Mouse (Mus musculus) kidney, embryonic 15.5 days (tissue): ENCODE results near the gene Cbx8. TPM values are rescaled to one million over a fixed set of nuclear protein-coding genes. Genes with fewer than 3 reads are reported as not detected.
A peak's percentile ranks its signal among the peaks of the same experiment; 100 is the strongest.

Experiments used
- ATAC-seq: fragments of 200-750 bp; cut with Nextera tagmentation; replicated peaks from 2 replicates; pipeline ENCODE4 v1.8.0; 2017; ENCODE audit warnings: moderate TSS enrichment; ENCODE audit not compliant: low FRiP score
- H3K27ac ChIP-seq: fragments of 300-500 bp; sonication (generic); 2 replicates; pipeline ENCODE4 v1.5.1; 2015; ENCODE audit warnings: mild to moderate bottlenecking, inconsistent platforms
- H3K27me3 ChIP-seq: fragments of 300-500 bp; sonication (generic); 2 replicates; pipeline ENCODE4 v1.6.1; 2015; ENCODE audit warnings: inconsistent platforms
- H3K36me3 ChIP-seq: fragments of 300-500 bp; sonication (generic); 2 replicates; pipeline ENCODE4 v1.6.1; 2015; ENCODE audit warnings: inconsistent platforms
- H3K4me1 ChIP-seq: fragments of 300-500 bp; sonication (generic); 2 replicates; pipeline ENCODE4 v1.6.1; 2015; ENCODE audit warnings: inconsistent platforms
- H3K4me2 ChIP-seq: fragments of 300-500 bp; sonication (generic); 2 replicates; pipeline ENCODE4 v1.6.1; 2015; ENCODE audit warnings: moderate library complexity, mild to moderate bottlenecking, inconsistent platforms
- H3K4me3 ChIP-seq: fragments of 300-500 bp; sonication (generic); replicated peaks from 2 replicates; pipeline ENCODE4 v1.5.1; 2015; ENCODE audit warnings: mild to moderate bottlenecking, inconsistent platforms
- H3K9ac ChIP-seq: fragments of 300-500 bp; sonication (generic); 2 replicates; pipeline ENCODE4 v1.6.1; 2015; ENCODE audit warnings: mild to moderate bottlenecking, inconsistent platforms
- H3K9me3 ChIP-seq: fragments of 300-500 bp; sonication (generic); replicated peaks from 2 replicates; pipeline ENCODE4 v1.6.1; 2016; ENCODE audit warnings: inconsistent platforms
- WGBS: fragments of 180-500 bp; shearing (Covaris S2); methylation state at CpG from one replicate; pipeline ENCODE4 v1.1.7; 2015; ENCODE audit warnings: mixed read lengths; 5-methylcytosine and 5-hydroxymethylcytosine counted together
- polyA plus RNA-seq: library from polyadenylated mRNA; unstranded; fragments of >200 nt; fragmentation: Nextera tagmentation; extraction: Ambion mirVana; gene quantifications from 2 replicates; pipeline ENCODE4 v1.2.1, GENCODE M21; 2015

Cbx8 gene
- polyA plus RNA-seq, 1 experiment from 2014 or later, result 9.8 TPM

DNA sequence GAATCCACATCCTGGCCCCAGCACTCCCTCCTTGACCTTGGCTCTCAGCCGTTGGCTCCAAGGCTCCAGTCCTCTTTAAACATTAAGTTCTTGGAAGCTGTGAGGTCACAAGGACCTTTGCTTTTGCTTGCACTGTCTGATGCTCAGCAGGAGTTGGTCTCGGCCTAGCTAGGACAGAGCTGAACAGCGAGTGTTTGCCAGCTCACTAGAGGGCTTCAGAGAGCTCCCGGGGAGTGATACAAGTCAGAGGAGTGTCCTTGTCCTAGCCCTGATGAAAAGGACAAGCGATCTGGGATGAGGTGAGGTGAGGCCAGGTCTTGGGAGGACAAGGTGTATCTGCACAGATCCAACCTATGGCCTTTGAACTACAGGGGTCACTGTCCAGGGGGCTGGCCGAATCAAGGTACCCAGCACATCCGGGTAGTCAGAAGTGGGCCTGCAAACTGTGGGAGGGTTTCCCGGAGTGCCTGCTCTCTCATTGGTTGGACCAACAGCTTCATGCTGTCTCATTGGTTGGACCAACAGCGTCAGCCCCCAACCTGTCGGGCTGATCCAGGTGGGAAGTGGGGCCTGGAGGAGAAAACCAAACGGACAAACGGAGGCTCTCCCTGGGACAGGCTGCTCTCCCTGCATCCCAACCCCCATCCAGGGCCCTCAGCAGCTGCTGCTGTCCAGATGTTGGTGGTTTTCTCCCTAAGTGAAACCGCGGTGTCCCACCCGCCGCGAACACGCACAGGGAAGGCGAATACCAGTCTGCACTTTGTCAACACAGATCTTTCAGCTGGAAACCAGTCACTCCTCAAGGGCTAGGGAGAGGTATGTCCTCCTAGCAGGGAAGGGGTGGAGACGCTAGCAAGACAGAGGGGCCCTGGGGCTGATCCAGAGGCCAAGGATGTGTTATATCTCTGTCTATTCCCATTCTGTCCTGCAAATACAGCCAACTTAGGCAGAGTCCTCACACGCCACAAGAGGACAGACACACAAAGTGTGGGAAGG is 33.0 kb downstream of the Cbx8 start:
- H3K36me3 ChIP-seq, result no peaks in the 10 kb centered on the region
- peak overlapping the region; percentile 23; the same call in 1 of the 2 replicates for H3K9ac ChIP-seq
- ATAC-seq, result no peak
- peaks cover 6% of the 10 kb centered on the region for H3K4me1 ChIP-seq
- peak overlapping the region; percentile 33 for H3K4me3 ChIP-seq
- 25% methylated on average over 21 of the region's 21 CpGs for WGBS
- H3K27me3 ChIP-seq, result peaks cover 6% of the 10 kb centered on the region; the same call in 1 of the 2 replicates
- H3K27ac ChIP-seq, result no peak overlapping the region
- H3K4me2 ChIP-seq, result peak overlapping the region; percentile 55
- no peaks in the 10 kb centered on the region for H3K9me3 ChIP-seq

DNA sequence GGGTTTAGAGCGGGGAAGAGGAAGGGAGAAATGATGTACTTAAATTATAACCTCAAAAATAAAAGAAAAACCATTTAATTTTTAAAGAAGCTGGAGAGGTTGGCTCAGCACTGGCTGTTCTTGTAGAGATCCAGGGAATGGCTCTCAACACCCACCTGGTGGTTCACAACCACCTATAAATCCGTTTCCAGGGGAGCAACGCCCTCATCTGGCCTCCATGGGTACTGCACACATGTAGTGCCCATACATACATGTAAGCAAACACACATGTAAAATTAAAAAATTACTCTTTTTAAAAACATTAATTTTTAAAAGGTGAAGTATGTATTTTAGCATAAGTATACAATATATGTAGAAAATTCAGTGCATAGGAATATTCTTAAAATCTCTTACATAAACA is 34.3 kb downstream of the Cbx8 start:
- H3K9ac ChIP-seq, result no peak overlapping the region
- peaks cover 13% of the 10 kb centered on the region; the same call in 1 of the 2 replicates for H3K27me3 ChIP-seq
- 75% methylated on average over 3 of the region's 3 CpGs for WGBS
- H3K9me3 ChIP-seq, result no peaks in the 10 kb centered on the region
- no peak for ATAC-seq
- peaks cover 6% of the 10 kb centered on the region for H3K4me1 ChIP-seq
- H3K4me3 ChIP-seq, result no peak overlapping the region
- H3K36me3 ChIP-seq, result no peaks in the 10 kb centered on the region
- H3K27ac ChIP-seq, result no peak overlapping the region
- H3K4me2 ChIP-seq, result no peak overlapping the region

DNA sequence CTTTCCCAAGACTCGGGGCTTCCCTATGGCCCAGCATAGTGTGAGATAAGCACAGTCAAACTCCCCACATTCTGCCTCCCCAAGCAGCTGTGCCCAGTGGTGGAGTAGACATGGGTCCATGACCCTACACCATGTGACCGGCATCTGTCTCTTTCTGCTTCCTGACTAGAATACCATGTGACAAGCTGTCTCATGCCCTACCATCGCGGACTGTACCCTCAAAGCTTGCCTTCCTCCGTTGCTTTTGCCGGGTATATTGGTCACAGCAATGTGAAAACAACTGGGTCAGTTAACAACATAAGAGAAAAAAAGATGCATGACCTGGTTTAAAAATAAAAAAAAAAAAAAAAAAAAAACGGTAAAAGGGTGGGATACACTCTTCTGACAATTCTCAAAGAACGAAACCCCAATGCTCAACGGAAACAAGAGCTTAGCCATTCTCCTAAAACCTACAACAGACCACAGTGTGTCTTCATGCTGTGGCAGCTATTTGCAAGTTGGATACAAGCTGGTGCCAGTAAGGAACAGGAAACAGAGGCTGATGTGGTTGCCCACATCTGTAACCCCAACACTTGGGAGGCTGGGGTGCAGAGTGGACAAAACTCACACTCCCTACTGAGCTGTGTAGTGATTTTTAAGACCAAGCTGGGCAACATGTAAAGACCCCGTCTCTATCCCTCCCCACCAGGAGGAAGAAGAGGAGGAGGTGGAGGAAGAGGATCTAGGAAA is 35.1 kb downstream of the Cbx8 start:
- peaks cover 6% of the 10 kb centered on the region for H3K4me1 ChIP-seq
- no peaks in the 10 kb centered on the region for H3K36me3 ChIP-seq
- no peak overlapping the region for H3K9ac ChIP-seq
- H3K27ac ChIP-seq, result no peak overlapping the region
- peaks cover 20% of the 10 kb centered on the region for H3K27me3 ChIP-seq
- no peak overlapping the region for H3K4me2 ChIP-seq
- no peaks in the 10 kb centered on the region; the same call in 1 of the 2 replicates for H3K9me3 ChIP-seq
- WGBS, result 88% methylated on average over 10 of the region's 10 CpGs
- H3K4me3 ChIP-seq, result no peak overlapping the region
- no peak for ATAC-seq

DNA sequence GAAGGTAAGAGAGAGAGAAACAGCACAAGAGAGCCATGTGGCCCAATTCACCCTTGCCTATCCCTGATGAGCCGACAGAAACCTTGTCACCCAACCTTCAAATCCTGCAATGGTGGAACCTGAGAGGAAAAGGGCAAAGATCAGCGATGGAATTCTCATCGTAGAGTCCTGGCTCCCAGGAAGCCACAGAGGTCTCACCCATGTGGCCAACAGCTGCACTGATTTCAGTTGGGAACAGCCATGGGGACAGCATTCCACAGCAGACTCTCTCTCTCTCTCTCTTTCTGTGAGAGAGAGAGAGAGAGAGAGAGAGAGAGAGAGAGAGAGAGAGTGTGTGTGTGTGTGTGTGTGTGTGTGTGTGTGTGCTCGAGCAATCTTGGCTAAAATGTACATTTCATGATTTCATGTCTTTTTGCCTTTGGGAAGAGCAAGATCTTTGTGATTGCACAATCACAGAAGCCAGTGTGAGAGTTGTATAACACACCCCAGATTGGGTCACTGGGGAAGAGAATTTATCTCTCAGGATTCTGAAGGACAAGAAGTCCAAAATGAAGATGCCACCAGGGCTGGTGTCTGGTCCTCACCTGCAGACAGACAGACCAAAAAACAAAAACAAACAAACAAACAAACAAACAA is 39.2 kb downstream of the Cbx8 start:
- Histone ChIP-seq H3K36me3 (no peaks in the 10 kb centered on the region), H3K27me3 (peaks cover 52% of the 10 kb centered on the region), H3K9me3 (no peaks in the 10 kb centered on the region; the same call in 1 of the 2 replicates), H3K27ac (no peak overlapping the region), H3K4me2 (no peak overlapping the region), H3K4me1 (peaks cover 16% of the 10 kb centered on the region), H3K4me3 (no peak overlapping the region), H3K9ac (no peak overlapping the region)
- ATAC-seq, result no peak
- 54% methylated on average over 4 of the region's 4 CpGs for WGBS

DNA sequence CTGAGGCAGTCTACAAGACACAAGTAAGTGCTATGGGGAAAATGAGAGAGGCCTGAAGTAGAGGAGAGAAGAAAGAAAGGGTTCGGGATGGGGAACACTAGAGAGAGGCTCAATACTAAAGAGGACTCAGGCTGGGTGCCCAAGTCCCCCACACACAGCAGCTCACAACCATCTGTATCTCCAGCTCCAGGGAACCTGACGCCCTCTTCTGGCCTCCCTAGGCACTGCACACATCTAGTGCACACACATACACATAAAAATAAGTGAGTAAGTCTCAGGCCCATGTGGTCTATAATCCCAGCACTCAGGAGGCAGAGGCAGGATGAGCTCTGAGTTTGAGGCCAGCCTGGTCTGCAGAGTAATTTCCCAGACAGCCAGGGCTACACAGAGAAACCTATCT is 39.9 kb downstream of the Cbx8 start:
- Histone ChIP-seq H3K27me3 (peaks cover 56% of the 10 kb centered on the region), H3K36me3 (no peaks in the 10 kb centered on the region), H3K9ac (no peak overlapping the region), H3K27ac (no peak overlapping the region), H3K9me3 (no peaks in the 10 kb centered on the region; the same call in 1 of the 2 replicates), H3K4me1 (peaks cover 16% of the 10 kb centered on the region), H3K4me3 (no peak overlapping the region), H3K4me2 (no peak overlapping the region)
- WGBS, result 69% methylated on average over 2 of the region's 2 CpGs
- ATAC-seq, result no peak

DNA sequence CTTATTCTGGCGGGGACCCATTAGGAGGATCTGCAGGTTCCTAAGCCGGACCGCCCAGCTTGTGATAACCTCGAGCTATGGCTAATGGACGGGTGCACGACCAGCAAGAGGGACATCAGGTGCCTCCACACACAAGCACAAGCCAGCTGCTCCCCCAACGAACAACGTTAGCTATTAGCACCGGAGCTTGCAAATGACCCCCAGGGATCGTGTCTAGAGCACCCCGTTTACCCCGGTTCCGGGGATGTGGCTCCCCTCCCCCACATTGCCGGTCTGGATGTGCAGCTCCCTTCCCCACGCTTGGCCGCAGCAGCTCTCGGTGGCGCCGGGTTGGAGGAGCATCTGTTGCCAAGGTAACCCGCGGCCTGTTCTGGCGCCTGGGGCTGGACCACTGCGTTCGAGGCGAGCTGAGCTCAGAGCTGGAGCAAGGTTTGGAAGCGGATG is 41.4 kb downstream of the Cbx8 start:
- H3K9ac ChIP-seq, result no peak overlapping the region
- no peak for ATAC-seq
- 2% methylated on average over 26 of the region's 26 CpGs for WGBS
- no peaks in the 10 kb centered on the region for H3K36me3 ChIP-seq
- H3K4me2 ChIP-seq, result peak overlapping the region; percentile 47
- H3K4me3 ChIP-seq, result no peak overlapping the region; the same call in 1 of the 2 replicates
- no peak overlapping the region for H3K27ac ChIP-seq
- no peaks in the 10 kb centered on the region; the same call in 1 of the 2 replicates for H3K9me3 ChIP-seq
- H3K27me3 ChIP-seq, result peaks cover 60% of the 10 kb centered on the region
- peaks cover 21% of the 10 kb centered on the region for H3K4me1 ChIP-seq

DNA sequence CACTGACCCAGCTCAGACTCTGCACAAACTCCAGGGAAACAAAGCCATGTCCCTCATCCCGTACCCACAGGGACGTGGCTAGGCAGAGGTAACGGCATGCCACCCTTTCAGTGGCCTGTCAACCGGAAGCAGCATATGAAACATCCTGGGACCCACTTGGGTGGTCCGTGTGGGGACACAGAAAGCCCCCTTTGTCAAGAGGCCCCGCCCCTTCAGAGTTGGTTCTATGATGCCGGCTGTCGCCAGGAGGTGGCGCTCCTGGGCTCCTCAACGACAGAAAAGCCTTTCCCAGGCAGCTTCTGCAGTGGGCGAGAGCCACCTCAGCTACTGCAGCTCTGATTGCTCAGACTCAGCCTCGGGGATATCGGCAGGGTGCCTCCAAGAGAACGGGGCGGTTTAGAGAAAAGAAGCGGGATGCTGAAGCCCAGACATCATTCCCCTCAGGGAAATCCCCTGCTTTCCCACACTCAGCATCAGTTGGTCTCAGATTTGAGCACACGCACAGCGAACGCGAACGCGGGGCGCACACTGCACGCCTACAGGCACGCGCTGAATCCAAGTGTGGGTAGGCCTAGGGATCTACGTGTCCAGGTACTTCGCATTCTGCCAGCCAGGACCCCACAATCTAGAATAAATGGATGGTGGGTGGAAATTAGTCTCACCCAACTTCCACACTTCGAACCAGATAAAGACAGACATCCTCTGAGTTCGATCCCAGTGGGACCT is 42.1 kb downstream of the Cbx8 start:
- no peak overlapping the region for H3K9ac ChIP-seq
- H3K27ac ChIP-seq, result no peak overlapping the region
- no peaks in the 10 kb centered on the region; the same call in 1 of the 2 replicates for H3K9me3 ChIP-seq
- H3K36me3 ChIP-seq, result no peaks in the 10 kb centered on the region
- peak overlapping the region; percentile 47 for H3K4me2 ChIP-seq
- 8% methylated on average over 30 of the region's 30 CpGs for WGBS
- peaks cover 65% of the 10 kb centered on the region for H3K27me3 ChIP-seq
- H3K4me1 ChIP-seq, result peaks cover 21% of the 10 kb centered on the region
- H3K4me3 ChIP-seq, result peak overlapping the region; percentile 23
- ATAC-seq, result peak; percentile 63

DNA sequence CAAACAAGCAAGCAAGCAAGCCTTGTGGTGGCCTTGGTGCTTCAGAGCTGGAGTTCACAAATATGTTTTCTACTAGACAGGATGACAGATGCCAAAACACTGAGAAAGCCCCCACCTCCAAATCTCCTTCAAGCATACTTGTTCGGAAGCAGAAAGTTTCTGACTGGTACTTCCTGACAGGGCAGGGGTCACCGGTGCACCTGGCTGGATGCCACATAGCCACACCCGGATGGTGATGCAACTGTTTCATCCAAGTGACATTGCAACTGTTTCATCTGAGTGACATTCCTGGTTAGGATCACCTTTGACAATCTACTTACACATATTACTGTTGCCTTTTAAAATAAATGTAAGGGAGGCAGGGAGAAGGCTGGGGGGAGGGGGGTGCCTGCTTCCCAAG is 43.6 kb downstream of the Cbx8 start:
- Histone ChIP-seq H3K36me3 (no peaks in the 10 kb centered on the region), H3K9me3 (no peaks in the 10 kb centered on the region; the same call in 1 of the 2 replicates), H3K27me3 (peaks cover 57% of the 10 kb centered on the region), H3K4me1 (peaks cover 21% of the 10 kb centered on the region), H3K4me3 (no peak overlapping the region), H3K9ac (no peak overlapping the region), H3K4me2 (no peak overlapping the region), H3K27ac (no peak overlapping the region)
- no peak for ATAC-seq
- WGBS, result 66% methylated on average over 3 of the region's 3 CpGs

DNA sequence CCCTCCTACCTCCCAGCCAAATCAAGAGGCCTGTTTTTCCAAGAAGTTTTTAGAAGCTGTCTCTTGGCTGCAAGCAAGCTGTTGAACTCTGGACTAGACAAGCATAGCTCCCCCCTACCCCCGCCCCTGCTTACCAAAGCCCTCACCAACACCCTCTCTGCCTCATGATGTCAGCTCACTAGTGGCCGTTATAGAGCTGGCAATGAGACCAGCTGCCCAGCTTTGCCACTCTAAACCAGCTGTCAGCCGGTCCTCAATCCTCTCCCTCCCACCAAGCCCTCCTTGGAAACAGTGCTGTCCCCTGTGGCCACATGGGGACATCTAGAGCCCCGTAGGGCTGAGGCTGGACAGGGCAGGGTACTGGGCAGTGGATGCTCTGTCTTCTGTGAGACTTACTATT is 45.3 kb downstream of the Cbx8 start:
- H3K4me1 ChIP-seq, result peaks cover 21% of the 10 kb centered on the region
- no peak overlapping the region for H3K9ac ChIP-seq
- H3K9me3 ChIP-seq, result no peaks in the 10 kb centered on the region
- no peak overlapping the region for H3K4me2 ChIP-seq
- H3K27me3 ChIP-seq, result peaks cover 45% of the 10 kb centered on the region
- H3K36me3 ChIP-seq, result no peaks in the 10 kb centered on the region
- no peak overlapping the region for H3K4me3 ChIP-seq
- ATAC-seq, result 0 out of 2 replicates have a peak, but pooled peaks have one; percentile 60
- 21% methylated on average over 4 of the region's 4 CpGs for whole genome bisulfite sequencing
- no peak overlapping the region for H3K27ac ChIP-seq

DNA sequence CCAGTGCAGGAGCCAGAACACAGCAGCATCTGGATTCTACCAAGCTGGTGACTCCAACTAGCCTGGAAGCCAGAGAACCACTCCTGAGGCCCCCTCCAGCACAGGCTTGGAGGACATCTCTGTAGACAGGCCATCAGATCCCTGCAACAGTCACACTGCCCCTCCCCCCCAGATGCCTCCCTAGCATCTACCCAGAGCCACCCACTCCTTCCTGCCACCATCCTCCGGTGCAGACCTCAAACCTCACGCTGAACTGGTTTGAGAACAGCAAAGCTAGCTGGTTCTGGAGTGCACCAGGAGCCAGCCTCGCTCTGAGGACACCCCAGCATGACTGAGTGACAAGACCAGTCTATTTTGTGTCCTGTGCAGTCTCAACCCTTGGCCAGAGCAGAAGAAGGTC is 48.0 kb downstream of the Cbx8 start:
- no peaks in the 10 kb centered on the region for H3K36me3 ChIP-seq
- no peak overlapping the region for H3K4me2 ChIP-seq
- H3K4me1 ChIP-seq, result 0 out of 2 replicates have a peak, but pooled peaks cover 5% of the 10 kb centered on the region
- no peak for ATAC-seq
- 66% methylated on average over 3 of the region's 3 CpGs for WGBS
- peaks cover 19% of the 10 kb centered on the region for H3K27me3 ChIP-seq
- H3K27ac ChIP-seq, result no peak overlapping the region
- no peak overlapping the region for H3K9ac ChIP-seq
- H3K4me3 ChIP-seq, result no peak overlapping the region
- no peaks in the 10 kb centered on the region for H3K9me3 ChIP-seq

DNA sequence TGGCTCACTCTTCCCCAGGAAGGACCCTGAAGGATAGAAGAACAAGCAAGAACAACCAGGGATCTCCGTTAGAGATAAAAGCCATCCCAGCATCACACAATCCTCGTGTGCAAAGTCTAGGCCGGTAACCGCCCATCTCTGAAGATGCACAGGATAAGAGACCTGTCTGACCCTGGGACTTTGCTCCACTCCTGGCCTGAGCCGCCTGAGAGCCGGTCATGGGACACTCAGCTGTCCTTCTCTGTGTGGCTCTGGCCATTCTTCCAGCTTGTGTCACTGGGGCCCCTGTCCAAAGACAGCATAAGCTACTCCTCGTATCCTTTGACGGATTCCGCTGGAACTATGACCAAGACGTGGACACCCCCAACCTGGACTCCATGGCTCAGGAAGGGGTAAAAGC is 52.8 kb downstream of the Cbx8 start, which contains the start of gene Enpp7:
Gene Enpp7 (plus strand): TSS at position 190 of the 400 bp plus-strand sequence.
- peaks cover 4% of the 10 kb centered on the region; the same call in 1 of the 2 replicates for H3K27me3 ChIP-seq
- WGBS, result 91% methylated on average over 10 of the region's 10 CpGs
- no peaks in the 10 kb centered on the region for H3K4me1 ChIP-seq
- no peak within 1 kb of the TSS for H3K27ac ChIP-seq
- no peaks in the 10 kb centered on the region for H3K9me3 ChIP-seq
- no peak within 1 kb of the TSS for H3K9ac ChIP-seq
- no peak within 1 kb of the TSS for H3K4me2 ChIP-seq
- no peak for ATAC-seq
- H3K36me3 ChIP-seq, result no peaks in the 10 kb centered on the region
- H3K4me3 ChIP-seq, result no peak within 1 kb of the TSS
